Mouse (Mus musculus): ENCODE results near the gene Cmtm2a. TPM values are rescaled to one million over a fixed set of nuclear protein-coding genes. Genes with fewer than 3 reads are reported as not detected.

The Cmtm2a gene
- total RNA-seq, 2 experiments from 2014 or later, result not detected

GRCm38 (mm10) chr8:104242038-104242644 lies 50.8 kb downstream of the Cmtm2a start:
- no peak for DNase-seq (ENCODE audit: extremely low spot score in 1 of 2, low spot score in 2 of 2)
- intact Hi-C loops (cut with DNase I), result loop anchor here (10.0 kb wide), 1 partner anchor 193 kb away; no protein-coding TSS in a partner anchor

GRCm38 (mm10) chr8:104239418-104239861 lies 53.5 kb downstream of the Cmtm2a start:
- no peak for DNase-seq (ENCODE audit: extremely low spot score in 1 of 2, low spot score in 2 of 2)
- intact Hi-C loops (cut with DNase I), result no loop called here

- intact Hi-C loops (cut with DNase I), result no loop called here
Observed at GRCm38 (mm10) chr8:104234573-104234972, 58.4 kb downstream of the Cmtm2a start.

GRCm38 (mm10) chr8:104232919-104233318 lies 60.1 kb downstream of the Cmtm2a start:
- DNase-seq (ENCODE audit: extremely low spot score in 1 of 2, low spot score in 2 of 2), result no peak
- intact Hi-C loops (cut with DNase I), result no loop called here

More at GRCm38 (mm10) chr8:104234573-104234972, 58.4 kb downstream of the Cmtm2a start:
- DNase-seq (ENCODE audit: extremely low spot score in 1 of 2, low spot score in 2 of 2), result no peak

- intact Hi-C loops (cut with DNase I), result no loop called here
- no peak for DNase-seq (ENCODE audit: extremely low spot score in 1 of 2, low spot score in 2 of 2)
Observed at GRCm38 (mm10) chr8:104232039-104232438, 60.9 kb downstream of the Cmtm2a start.

Other genes starting within 250 kb of the Cmtm2a start
- 10 to 100 TPM; 16.8 to 19.1 TPM for gene Cdh5, start 191.6 kb downstream of the Cmtm2a start, total RNA-seq (2021)
- gene Bean1, start 122.7 kb downstream of the Cmtm2a start, total RNA-seq (2021), result 10 to 100 TPM; 26.1 to 27.9 TPM
- gene Tk2, start 44.6 kb downstream of the Cmtm2a start, total RNA-seq (2021), result 10 to 100 TPM; 40.6 to 41.1 TPM
- 10 to 100 TPM; 12.5 to 13.0 TPM for gene Cklf, start 42.3 kb downstream of the Cmtm2a start, total RNA-seq (2021)
- gene Gm45711, start 16.9 kb upstream of the Cmtm2a start, total RNA-seq (2021), result not detected
- gene Cmtm1, start 17.0 kb upstream of the Cmtm2a start, total RNA-seq (2021), result not detected
- not detected for gene Gm11020, start 28.4 kb upstream of the Cmtm2a start, total RNA-seq (2021)
- gene Cmtm2b, start 29.0 kb upstream of the Cmtm2a start, total RNA-seq (2021), result not detected
- 10 to 100 TPM; 13.2 to 22.8 TPM for gene Cmtm3, start 46.2 kb upstream of the Cmtm2a start, total RNA-seq (2021)
- 10 to 100 TPM; 67.5 to 72.2 TPM for gene Cmtm4, start 102.6 kb upstream of the Cmtm2a start, total RNA-seq (2021)
- 100 to 1,000 TPM; 204 to 207 TPM for gene Dync1li2, start 149.9 kb upstream of the Cmtm2a start, total RNA-seq (2021)
- 1 to 10 TPM in 1 of 2 experiments, under 1 TPM in 1; 0.93 to 1.2 TPM for gene Terb1, start 216.7 kb upstream of the Cmtm2a start, total RNA-seq (2021)
- gene Nae1, start 241.5 kb upstream of the Cmtm2a start, total RNA-seq (2021), result 10 to 100 TPM; 48.8 to 50.7 TPM
- 10 to 100 TPM; 17.0 to 18.6 TPM for gene Car7, start 241.5 kb upstream of the Cmtm2a start, total RNA-seq (2021)

Measured in left cerebral cortex, postnatal 10 days (tissue).